Mouse (Mus musculus) midbrain, embryonic 11.5 days (tissue): ENCODE data around the gene Tubg1. TPM values are rescaled to one million over a fixed set of nuclear protein-coding genes. Genes with fewer than 3 reads are reported as not detected.

Experiments used
- ATAC-seq: fragments of 200-750 bp; cut with Nextera tagmentation; 2 replicates; pipeline ENCODE4 v1.8.0; 2017; ENCODE audit warnings: moderate TSS enrichment, moderate library complexity; ENCODE audit not compliant: low FRiP score
- DNase-seq: peaks from one replicate; pipeline ENCODE4 v3.0.0; 2015; ENCODE audit warnings: low spot score; ENCODE audit errors: missing footprints
- H3K27ac ChIP-seq: fragments of 300-500 bp; sonication (generic); 2 replicates; pipeline ENCODE4 v1.5.1; 2014; ENCODE audit warnings: low read depth, low read length
- H3K27me3 ChIP-seq: fragments of 300-500 bp; sonication (generic); 2 replicates; pipeline ENCODE4 v1.6.1; 2014; ENCODE audit warnings: mild to moderate bottlenecking, low read length, moderate library complexity, mixed read lengths; ENCODE audit not compliant: control insufficient read depth, insufficient read depth
- H3K36me3 ChIP-seq: fragments of 300-500 bp; sonication (generic); 2 replicates; pipeline ENCODE4 v1.6.1; 2014; ENCODE audit warnings: mild to moderate bottlenecking, low read length, moderate library complexity, mixed read lengths; ENCODE audit not compliant: control insufficient read depth, insufficient read depth
- H3K4me1 ChIP-seq: fragments of 300-500 bp; sonication (generic); 2 replicates; pipeline ENCODE4 v1.6.1; 2014; ENCODE audit warnings: low read length; ENCODE audit not compliant: control insufficient read depth, insufficient read depth
- H3K4me2 ChIP-seq: fragments of 300-500 bp; sonication (generic); 2 replicates; pipeline ENCODE4 v1.6.1; 2014; ENCODE audit warnings: mild to moderate bottlenecking, moderate library complexity
- H3K4me3 ChIP-seq: fragments of 300-500 bp; sonication (generic); 2 replicates; pipeline ENCODE4 v1.5.1; 2014; ENCODE audit warnings: low read depth, low read length
- H3K9ac ChIP-seq: fragments of 300-500 bp; sonication (generic); 2 replicates; pipeline ENCODE4 v1.6.1; 2014; ENCODE audit warnings: low read length
- H3K9me3 ChIP-seq: fragments of 300-500 bp; sonication (generic); 2 replicates; pipeline ENCODE4 v1.6.1; 2016; ENCODE audit warnings: low read length; ENCODE audit not compliant: control insufficient read depth
- WGBS: fragments of 180-500 bp; shearing (Covaris S2); extraction: QIAGEN DNeasy Blood & Tissue Kit; methylation state at CpG from one replicate; pipeline ENCODE4 v1.1.7; 2014; 5-methylcytosine and 5-hydroxymethylcytosine counted together
- polyA plus RNA-seq: library from polyadenylated mRNA; unstranded; fragments of >200 nt; fragmentation: Nextera tagmentation; extraction: Ambion mirVana; gene quantifications from 2 replicates; pipeline ENCODE4 v1.2.1, GENCODE M21; 2014

Tubg1 gene
- polyA plus RNA-seq, 1 experiment from 2014 or later: 108 TPM

GRCm38 (mm10) chr11:101164351-101164665, 44.6 kb downstream of the Tubg1 start:
- WGBS: 2% methylated on average over 21 of the region's 21 CpGs
- Histone ChIP-seq H3K9ac (0 out of 2 replicates have a peak overlapping the region, but pooled peaks have one; percentile 24), H3K4me2 (peak overlapping the region; percentile 40)

DNA sequence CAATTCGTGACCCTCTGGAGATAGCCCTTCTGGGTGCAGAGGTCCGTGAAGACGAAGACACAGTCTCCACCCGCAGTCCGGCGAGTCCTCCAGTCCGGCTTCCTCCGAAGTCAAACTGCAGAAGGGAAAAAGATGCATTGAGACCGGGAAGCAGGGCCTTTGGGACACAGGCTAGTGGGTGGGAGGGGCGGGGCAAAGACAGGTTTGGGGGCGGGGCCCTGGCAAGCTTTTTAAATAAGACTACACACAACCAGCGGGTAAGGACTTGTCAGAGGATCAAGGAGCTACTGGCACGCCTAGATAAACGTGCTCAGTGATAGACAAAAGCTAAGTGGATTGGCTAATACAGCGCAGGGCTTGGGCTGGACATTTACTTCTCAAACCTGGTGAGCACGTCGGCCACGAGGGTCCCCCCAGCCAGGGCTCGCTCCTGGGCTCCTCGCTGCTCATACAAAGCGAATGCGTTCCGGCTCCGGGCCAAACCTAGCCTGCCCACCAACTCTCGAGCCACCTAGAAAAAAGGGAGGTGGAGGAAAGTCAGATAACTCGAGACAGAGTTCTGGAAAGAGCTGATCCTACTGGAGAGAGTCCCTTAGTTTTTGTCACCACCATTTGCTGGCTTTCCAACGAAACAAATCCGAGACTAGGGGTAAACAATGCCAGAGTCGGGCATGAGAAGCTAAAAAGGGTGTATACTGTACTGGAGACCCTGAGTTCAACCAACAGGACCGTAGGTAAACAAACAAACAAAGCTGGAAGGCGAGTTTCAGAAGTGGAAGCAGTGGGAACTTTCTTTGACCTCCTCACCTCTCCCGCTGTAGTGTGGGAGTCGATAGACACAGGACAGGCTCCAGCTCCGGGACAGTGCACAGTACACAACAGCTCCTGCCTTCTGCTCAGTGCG, 45.2 kb downstream of the Tubg1 start:
- no peak overlapping the region for H3K4me2 ChIP-seq
- ATAC-seq (no peak), DNase-seq (peak; percentile 93)
- peak overlapping the region; percentile 21; the same call in 1 of the 2 replicates for H3K4me3 ChIP-seq
- H3K9ac ChIP-seq: no peak overlapping the region
- no peaks in the 10 kb centered on the region for H3K36me3 ChIP-seq
- H3K4me1 ChIP-seq: peaks cover 10% of the 10 kb centered on the region
- H3K9me3 ChIP-seq: no peaks in the 10 kb centered on the region
- H3K27me3 ChIP-seq: peaks cover 78% of the 10 kb centered on the region
- no peak overlapping the region for H3K27ac ChIP-seq
- WGBS: 5% methylated on average over 35 of the region's 35 CpGs

More at GRCm38 (mm10) chr11:101164351-101164665, 44.6 kb downstream of the Tubg1 start:
- DNase-seq (peak; percentile 92), ATAC-seq (no peak)
- H3K36me3 ChIP-seq: no peaks in the 10 kb centered on the region
- peaks cover 4% of the 10 kb centered on the region for H3K4me1 ChIP-seq
- peaks cover 72% of the 10 kb centered on the region for H3K27me3 ChIP-seq
- no peaks in the 10 kb centered on the region for H3K9me3 ChIP-seq
- peak overlapping the region; percentile 21 for H3K4me3 ChIP-seq
- H3K27ac ChIP-seq: no peak overlapping the region

DNA sequence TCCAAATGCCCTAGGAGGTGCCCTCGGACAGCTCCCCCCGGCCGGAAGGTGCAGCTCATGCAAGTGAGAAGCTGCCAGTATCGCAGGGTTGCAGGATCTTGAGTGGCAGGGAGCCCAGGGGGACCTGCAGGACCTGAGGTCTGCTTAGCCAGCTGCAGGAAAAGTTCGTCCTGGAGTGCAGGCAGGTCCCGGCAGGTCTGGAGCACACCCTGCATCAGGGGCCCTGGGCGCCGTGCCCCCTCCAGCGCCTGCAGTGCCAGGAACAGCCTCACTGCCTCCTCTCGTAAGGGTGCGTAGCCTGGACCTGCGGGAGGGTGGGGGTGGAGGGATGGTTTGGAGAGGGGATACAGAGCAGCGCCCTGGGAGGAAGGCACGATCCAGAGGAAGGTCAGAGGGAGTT, 46.6 kb downstream of the Tubg1 start:
- ATAC-seq (no peak), DNase-seq (peak; percentile 84)
- Histone ChIP-seq H3K36me3 (no peaks in the 10 kb centered on the region), H3K27me3 (peaks cover 85% of the 10 kb centered on the region), H3K4me3 (no peak overlapping the region), H3K27ac (no peak overlapping the region), H3K4me1 (peaks cover 18% of the 10 kb centered on the region), H3K9me3 (no peaks in the 10 kb centered on the region), H3K4me2 (no peak overlapping the region), H3K9ac (no peak overlapping the region)
- 45% methylated on average over 14 of the region's 14 CpGs for WGBS

GRCm38 (mm10) chr11:101167211-101167962, 47.6 kb downstream of the Tubg1 start:
- Histone ChIP-seq H3K27me3 (peaks cover 84% of the 10 kb centered on the region), H3K9me3 (no peaks in the 10 kb centered on the region), H3K4me3 (no peak overlapping the region), H3K36me3 (no peaks in the 10 kb centered on the region), H3K9ac (no peak overlapping the region), H3K4me2 (no peak overlapping the region), H3K4me1 (peaks cover 25% of the 10 kb centered on the region), H3K27ac (no peak overlapping the region)
- no peak for ATAC-seq
- peak; percentile 84 for DNase-seq
- WGBS: 40% methylated on average over 19 of the region's 19 CpGs

- H3K4me3 ChIP-seq: no peak overlapping the region
- no peak overlapping the region for H3K9ac ChIP-seq
- no peaks in the 10 kb centered on the region for H3K36me3 ChIP-seq
- no peak overlapping the region for H3K27ac ChIP-seq
- no peaks in the 10 kb centered on the region for H3K9me3 ChIP-seq
- no peak for ATAC-seq
- peaks cover 85% of the 10 kb centered on the region for H3K27me3 ChIP-seq
- no peak overlapping the region for H3K4me2 ChIP-seq
- DNase-seq: peak; percentile 80
- 52% methylated on average over 8 of the region's 8 CpGs for WGBS
- H3K4me1 ChIP-seq: peaks cover 28% of the 10 kb centered on the region
Measured at GRCm38 (mm10) chr11:101167963-101168300, 48.2 kb downstream of the Tubg1 start.

- Histone ChIP-seq H3K9me3 (no peaks in the 10 kb centered on the region), H3K9ac (no peak overlapping the region), H3K27me3 (peaks cover 82% of the 10 kb centered on the region), H3K4me2 (no peak overlapping the region), H3K4me3 (no peak overlapping the region), H3K27ac (no peak overlapping the region), H3K36me3 (no peaks in the 10 kb centered on the region), H3K4me1 (peaks cover 29% of the 10 kb centered on the region)
- peak; percentile 78 for DNase-seq
- WGBS: 68% methylated on average over 18 of the region's 18 CpGs
- ATAC-seq: no peak
Measured at GRCm38 (mm10) chr11:101168301-101168980, 48.7 kb downstream of the Tubg1 start.

DNA sequence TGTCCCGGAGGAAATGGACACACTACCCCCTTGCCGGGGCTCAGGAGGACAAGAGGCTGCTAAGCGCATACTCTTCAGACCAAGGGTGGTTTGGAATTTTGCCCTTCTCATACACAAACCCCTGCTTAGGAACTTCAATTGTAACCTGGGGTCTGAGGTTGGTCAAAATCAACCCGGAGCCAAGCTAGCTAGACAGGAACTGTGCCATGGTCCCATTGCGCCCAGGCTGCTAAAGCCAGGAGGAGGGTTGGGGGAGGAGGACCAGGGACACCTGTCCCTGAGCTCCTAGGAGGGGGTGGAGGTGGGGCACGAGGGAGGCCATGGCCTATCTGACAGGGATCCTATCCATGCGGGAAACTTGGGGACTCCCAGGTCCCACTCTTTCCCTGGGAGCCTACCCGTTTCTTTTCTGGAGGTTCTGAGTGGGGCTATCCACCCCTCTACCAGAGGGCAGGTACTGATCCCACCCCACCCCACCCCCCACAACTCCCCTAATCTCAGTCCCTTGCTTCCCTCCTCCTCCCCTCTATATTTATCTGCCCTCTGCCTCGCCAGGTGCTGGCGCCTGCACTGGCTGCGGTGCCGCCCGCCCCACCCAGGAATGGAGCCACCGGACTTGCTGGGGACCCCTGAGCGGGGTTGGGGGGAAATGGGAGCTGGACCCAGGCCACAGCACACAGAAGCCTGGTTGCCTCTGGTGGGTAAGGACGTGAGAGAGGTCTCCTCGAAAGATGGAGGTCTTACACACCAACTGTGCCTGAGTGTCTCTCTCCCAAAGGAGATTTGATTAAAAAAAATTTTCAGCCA, 49.8 kb downstream of the Tubg1 start:
- Histone ChIP-seq H3K36me3 (no peaks in the 10 kb centered on the region), H3K4me1 (peaks cover 34% of the 10 kb centered on the region), H3K9me3 (no peaks in the 10 kb centered on the region), H3K27ac (no peak overlapping the region), H3K27me3 (peaks cover 77% of the 10 kb centered on the region), H3K9ac (peak overlapping the region; percentile 65), H3K4me2 (peak overlapping the region; percentile 81), H3K4me3 (peak overlapping the region; percentile 66)
- no peak for ATAC-seq
- WGBS: 13% methylated on average over 17 of the region's 17 CpGs
- DNase-seq: peak; percentile 84

GRCm38 (mm10) chr11:101170354-101170810, 50.6 kb downstream of the Tubg1 start, which contains the start of gene Cntnap1:
Gene Cntnap1, plus strand, starts transcription at chr11:101170523.
- peak within 1 kb of the TSS; percentile 65 for H3K9ac ChIP-seq
- 1% methylated on average over 34 of the region's 35 CpGs for WGBS
- H3K4me1 ChIP-seq: peaks cover 36% of the 10 kb centered on the region
- 0 out of 2 replicates have a peak within 1 kb of the TSS, but pooled peaks have one; percentile 30 for H3K27ac ChIP-seq
- H3K4me2 ChIP-seq: peak within 1 kb of the TSS; percentile 81
- DNase-seq: no peak
- ATAC-seq: no peak
- H3K27me3 ChIP-seq: peaks cover 77% of the 10 kb centered on the region
- H3K9me3 ChIP-seq: no peaks in the 10 kb centered on the region
- H3K36me3 ChIP-seq: no peaks in the 10 kb centered on the region
- peak within 1 kb of the TSS; percentile 66 for H3K4me3 ChIP-seq
